Mouse (Mus musculus) lung, embryonic 14.5 days (tissue): ENCODE measurements around the gene Snd1. TPM values are rescaled to one million over a fixed set of nuclear protein-coding genes. Genes with fewer than 3 reads are reported as not detected.
A peak's percentile ranks its signal among the peaks of the same experiment; 100 is the strongest.

Experiments used
- ATAC-seq: fragments of 200-750 bp; cut with Nextera tagmentation; 2 replicates; pipeline ENCODE4 v1.8.0; 2017; ENCODE audit warnings: mild to moderate bottlenecking, moderate TSS enrichment, moderate library complexity; ENCODE audit not compliant: insufficient read depth
- DNase-seq: peaks from one replicate; pipeline ENCODE4 v3.0.0-alpha.2; 2015
- H3K27ac ChIP-seq: fragments of 300-500 bp; sonication (generic); 2 replicates; pipeline ENCODE4 v1.5.1; 2014; ENCODE audit warnings: low read depth, mild to moderate bottlenecking, moderate library complexity
- H3K27me3 ChIP-seq: fragments of 300-500 bp; sonication (generic); 2 replicates; pipeline ENCODE4 v1.6.1; 2014; ENCODE audit warnings: low read length, control low read depth; ENCODE audit not compliant: insufficient read depth
- H3K36me3 ChIP-seq: fragments of 300-500 bp; sonication (generic); 2 replicates; pipeline ENCODE4 v1.6.1; 2014; ENCODE audit warnings: control low read depth; ENCODE audit not compliant: insufficient read depth
- H3K4me1 ChIP-seq: fragments of 300-500 bp; sonication (generic); 2 replicates; pipeline ENCODE4 v1.6.1; 2014; ENCODE audit warnings: antibody characterized with exemption, control low read depth; ENCODE audit not compliant: insufficient read depth
- H3K4me2 ChIP-seq: fragments of 300-500 bp; sonication (generic); 2 replicates; pipeline ENCODE4 v1.6.1; 2014; ENCODE audit warnings: mild to moderate bottlenecking
- H3K4me3 ChIP-seq: fragments of 300-500 bp; sonication (generic); 2 replicates; pipeline ENCODE4 v1.5.1; 2014; ENCODE audit warnings: low read depth, low read length
- H3K9ac ChIP-seq: fragments of 300-500 bp; sonication (generic); 2 replicates; pipeline ENCODE4 v1.6.1; 2014
- H3K9me3 ChIP-seq: fragments of 300-500 bp; sonication (generic); 2 replicates; pipeline ENCODE4 v1.6.1; 2016; ENCODE audit warnings: low read depth, low read length, control low read depth
- CTCF ChIP-seq: IDR thresholded peaks from 2 replicates; pipeline ENCODE4 v1.5.1; 2016; ENCODE audit warnings: antibody characterized with exemption, low read depth
- WGBS: fragments of 180-500 bp; shearing (Covaris S2); extraction: QIAGEN DNeasy Blood & Tissue Kit; methylation state at CpG from one replicate; pipeline ENCODE4 v1.1.7; 2014; 5-methylcytosine and 5-hydroxymethylcytosine counted together
- polyA plus RNA-seq: library from polyadenylated mRNA; unstranded; fragments of >200 nt; fragmentation: Nextera tagmentation; extraction: Ambion mirVana; gene quantifications from 2 replicates; pipeline ENCODE4 v1.2.1, GENCODE M21; 2014

Snd1 gene
- polyA plus RNA-seq, 1 experiment from 2014 or later = 145 TPM

DNA sequence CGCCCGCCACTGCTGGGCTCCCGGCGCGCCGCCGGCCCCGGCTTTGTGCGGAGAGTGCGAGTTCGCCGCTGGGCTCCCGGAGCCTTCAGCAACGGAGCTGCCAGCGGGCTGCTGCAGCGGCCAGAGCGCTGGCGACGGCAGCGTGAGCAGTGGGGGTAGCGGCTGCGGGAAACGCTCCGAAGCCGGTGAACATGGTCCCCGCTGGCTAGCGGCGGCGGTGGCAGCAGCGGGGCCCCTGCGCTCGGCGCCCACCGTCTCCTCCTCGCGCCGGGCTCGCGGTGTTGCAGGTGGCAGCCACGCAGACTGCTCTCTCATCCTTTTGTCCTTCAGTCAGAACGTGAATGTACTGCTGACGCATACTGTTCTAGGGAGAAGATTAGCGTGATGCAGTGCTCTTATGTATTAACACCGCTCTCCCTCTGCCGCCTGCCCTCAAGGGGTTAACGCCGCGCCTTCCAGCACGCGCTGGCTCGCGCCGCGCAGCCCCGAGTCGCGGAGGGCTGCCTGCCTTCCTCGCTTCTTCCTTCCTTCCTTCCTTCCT, 357.9 kb downstream of the Snd1 start:
- peak overlapping the region; percentile 100 for H3K4me2 ChIP-seq
- H3K4me1 ChIP-seq = no peaks in the 10 kb centered on the region
- peak overlapping the region; percentile 57 for H3K4me3 ChIP-seq
- no peaks in the 10 kb centered on the region for H3K9me3 ChIP-seq
- peak; percentile 68 for ATAC-seq
- H3K27ac ChIP-seq = no peak overlapping the region
- H3K9ac ChIP-seq = peak overlapping the region; percentile 62
- no peaks in the 10 kb centered on the region for H3K36me3 ChIP-seq
- no peak for TF ChIP-seq CTCF
- peaks cover 25% of the 10 kb centered on the region for H3K27me3 ChIP-seq
- DNase-seq = peak; percentile 66
- WGBS = under 1% methylated on average over 58 of the region's 58 CpGs

DNA sequence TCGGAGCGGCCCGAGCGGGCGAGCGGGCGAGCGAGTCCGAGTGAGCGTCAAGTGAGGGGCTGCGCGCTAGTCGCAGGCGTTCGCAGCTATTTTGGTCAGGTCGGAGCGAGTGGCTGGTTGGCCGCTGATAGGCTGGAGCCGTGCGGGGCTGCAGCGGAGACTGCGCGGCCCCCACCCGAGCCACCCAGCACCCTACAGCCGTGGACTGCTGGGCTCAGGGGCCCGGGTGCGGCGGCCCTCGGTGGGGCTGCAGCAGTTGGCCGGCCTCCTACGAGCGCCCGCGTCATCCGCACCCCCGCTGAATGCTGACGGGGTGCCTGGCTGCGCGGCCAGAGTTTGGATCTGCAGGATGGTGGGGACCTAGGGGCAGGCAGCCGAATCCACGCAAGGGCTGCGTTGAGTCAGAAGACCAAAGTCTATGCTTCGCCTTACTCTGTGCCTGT, 358.5 kb downstream of the Snd1 start:
- peak overlapping the region; percentile 57 for H3K4me3 ChIP-seq
- peak overlapping the region; percentile 100 for H3K4me2 ChIP-seq
- H3K27me3 ChIP-seq = peaks cover 25% of the 10 kb centered on the region
- DNase-seq (peak; percentile 62), ATAC-seq (peak; percentile 79)
- H3K9ac ChIP-seq = peak overlapping the region; percentile 62; the same call in 1 of the 2 replicates
- H3K9me3 ChIP-seq = no peaks in the 10 kb centered on the region
- H3K36me3 ChIP-seq = no peaks in the 10 kb centered on the region
- H3K4me1 ChIP-seq = no peaks in the 10 kb centered on the region
- TF ChIP-seq CTCF = no peak
- no peak overlapping the region for H3K27ac ChIP-seq
- under 1% methylated on average over 43 of the region's 43 CpGs for WGBS

DNA sequence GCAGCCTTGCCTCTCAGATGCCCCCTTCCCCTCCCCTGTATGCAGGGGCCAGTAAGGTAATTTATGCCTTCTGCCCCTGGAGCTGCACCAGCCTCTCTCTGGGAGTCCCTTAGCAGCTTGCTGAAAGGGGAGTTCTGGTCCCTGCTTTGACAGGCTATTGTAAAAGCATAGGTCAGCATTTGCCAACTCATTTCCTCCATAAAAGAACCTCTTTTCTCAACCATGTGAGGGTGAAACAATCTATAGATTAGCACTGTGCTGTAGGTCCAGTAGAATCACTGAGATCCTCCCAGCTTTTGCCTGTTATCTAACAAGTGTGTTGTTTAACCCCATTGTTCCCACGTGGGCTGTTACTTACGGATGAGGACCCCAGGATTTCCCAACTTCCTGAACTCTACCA, 359.1 kb downstream of the Snd1 start:
- no peak for TF ChIP-seq CTCF
- ATAC-seq (no peak), DNase-seq (no peak)
- Histone ChIP-seq H3K27me3 (peaks cover 25% of the 10 kb centered on the region), H3K36me3 (no peaks in the 10 kb centered on the region), H3K4me3 (no peak overlapping the region), H3K27ac (no peak overlapping the region), H3K4me2 (peak overlapping the region; percentile 100; the same call in 1 of the 2 replicates), H3K9me3 (no peaks in the 10 kb centered on the region), H3K9ac (no peak overlapping the region), H3K4me1 (no peaks in the 10 kb centered on the region)
- WGBS = 63% methylated on average over 2 of the region's 2 CpGs

DNA sequence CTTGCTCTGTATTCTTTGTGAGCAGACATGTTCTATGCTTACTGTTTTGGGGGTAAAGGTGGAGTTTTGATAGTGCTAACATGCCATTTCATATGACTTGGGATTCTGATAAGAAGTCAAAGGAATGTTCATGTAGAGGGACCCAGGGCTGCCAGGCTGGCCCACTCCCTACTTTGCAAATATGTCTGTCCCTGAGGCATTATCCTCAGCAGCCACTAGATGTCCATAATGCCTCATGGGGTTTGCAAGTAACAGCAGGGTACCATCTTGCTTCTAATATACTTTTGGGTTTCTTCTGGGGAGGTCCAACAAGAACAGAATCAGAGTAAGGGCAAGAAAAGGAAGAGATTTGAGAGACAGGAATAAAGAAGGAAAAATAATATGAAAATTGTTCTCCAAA, 361.7 kb downstream of the Snd1 start:
- no peaks in the 10 kb centered on the region for H3K36me3 ChIP-seq
- H3K27me3 ChIP-seq = peaks cover 12% of the 10 kb centered on the region
- H3K4me1 ChIP-seq = no peaks in the 10 kb centered on the region
- no peaks in the 10 kb centered on the region for H3K9me3 ChIP-seq
- no peak overlapping the region for H3K4me2 ChIP-seq
- H3K9ac ChIP-seq = no peak overlapping the region
- no peak overlapping the region for H3K27ac ChIP-seq
- DNase-seq (peak; percentile 30), ATAC-seq (no peak)
- TF ChIP-seq CTCF = peak; percentile 60
- H3K4me3 ChIP-seq = no peak overlapping the region

DNA sequence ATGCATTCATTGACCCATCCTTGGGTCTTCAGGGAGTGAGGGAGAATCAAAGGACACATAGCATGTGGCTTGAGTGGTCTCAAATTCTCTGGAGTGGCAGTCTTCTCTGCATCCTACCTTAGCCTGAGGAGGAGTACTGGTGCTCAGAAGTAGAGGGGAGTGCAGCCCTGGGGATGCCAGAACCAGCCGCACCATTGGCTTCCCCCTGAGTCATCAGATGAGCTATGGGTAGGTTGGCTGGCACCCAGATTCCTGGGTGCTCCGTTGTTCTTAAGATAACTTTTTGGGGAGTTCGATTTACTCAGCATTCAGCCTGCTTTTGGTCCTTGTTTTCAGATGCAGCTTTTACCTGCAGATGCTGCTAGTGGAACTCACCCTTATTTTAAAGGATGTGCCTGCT, 366.6 kb downstream of the Snd1 start:
- Histone ChIP-seq H3K9me3 (no peaks in the 10 kb centered on the region), H3K4me1 (no peaks in the 10 kb centered on the region), H3K4me2 (no peak overlapping the region), H3K27me3 (no peaks in the 10 kb centered on the region), H3K36me3 (no peaks in the 10 kb centered on the region), H3K27ac (no peak overlapping the region), H3K4me3 (no peak overlapping the region), H3K9ac (no peak overlapping the region)
- 85% methylated on average over 3 of the region's 3 CpGs for WGBS
- ATAC-seq (no peak), DNase-seq (no peak)
- TF ChIP-seq CTCF = no peak

DNA sequence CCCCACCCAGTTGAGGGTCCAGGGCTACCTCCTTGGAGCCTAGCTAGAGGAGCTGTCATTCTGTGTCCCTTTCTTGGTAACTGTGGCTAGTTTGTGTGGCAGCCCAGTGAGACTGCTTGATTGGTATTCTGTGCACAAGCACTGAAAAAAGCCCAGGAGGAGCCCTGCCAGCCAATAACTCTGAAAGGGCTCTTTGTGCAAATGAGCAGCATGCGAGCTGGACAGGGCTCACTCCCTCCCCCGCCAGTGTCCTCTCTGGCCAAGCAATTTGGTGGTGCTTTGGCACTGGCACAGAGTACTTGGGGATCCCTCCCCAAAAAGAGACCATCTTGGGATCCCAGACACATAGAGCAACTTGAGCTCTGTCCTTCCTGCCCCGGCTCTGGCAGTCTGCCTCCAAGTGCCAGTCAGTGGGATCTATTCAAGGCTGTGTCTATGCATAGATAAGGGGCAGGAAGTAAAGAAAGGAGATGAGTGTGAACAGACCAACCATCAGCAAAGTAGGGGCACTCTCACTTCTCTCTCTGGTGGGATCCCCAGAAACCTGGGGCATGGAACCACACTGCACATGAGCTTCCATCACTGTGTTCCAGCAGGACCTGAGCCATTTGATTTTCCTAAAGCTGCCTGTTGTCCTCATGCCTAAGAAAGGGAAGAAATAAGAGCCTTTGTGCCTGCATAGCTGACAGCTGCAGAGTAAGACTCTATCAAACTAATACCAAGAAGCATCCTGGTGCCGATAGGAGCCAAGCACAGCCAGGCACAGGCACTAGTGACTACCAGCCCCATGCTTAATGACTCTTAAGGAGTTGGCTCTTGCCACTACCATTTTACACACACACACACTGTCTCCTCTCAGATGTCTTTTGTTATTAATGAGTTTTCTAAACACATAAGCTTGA, 367.7 kb downstream of the Snd1 start:
- no peak for TF ChIP-seq CTCF
- 71% methylated on average over 4 of the region's 4 CpGs for WGBS
- H3K4me2 ChIP-seq = no peak overlapping the region
- no peaks in the 10 kb centered on the region for H3K36me3 ChIP-seq
- no peak overlapping the region for H3K9ac ChIP-seq
- no peaks in the 10 kb centered on the region for H3K4me1 ChIP-seq
- ATAC-seq (no peak), DNase-seq (no peak)
- H3K27me3 ChIP-seq = no peaks in the 10 kb centered on the region
- H3K4me3 ChIP-seq = no peak overlapping the region
- H3K9me3 ChIP-seq = no peaks in the 10 kb centered on the region
- no peak overlapping the region for H3K27ac ChIP-seq

DNA sequence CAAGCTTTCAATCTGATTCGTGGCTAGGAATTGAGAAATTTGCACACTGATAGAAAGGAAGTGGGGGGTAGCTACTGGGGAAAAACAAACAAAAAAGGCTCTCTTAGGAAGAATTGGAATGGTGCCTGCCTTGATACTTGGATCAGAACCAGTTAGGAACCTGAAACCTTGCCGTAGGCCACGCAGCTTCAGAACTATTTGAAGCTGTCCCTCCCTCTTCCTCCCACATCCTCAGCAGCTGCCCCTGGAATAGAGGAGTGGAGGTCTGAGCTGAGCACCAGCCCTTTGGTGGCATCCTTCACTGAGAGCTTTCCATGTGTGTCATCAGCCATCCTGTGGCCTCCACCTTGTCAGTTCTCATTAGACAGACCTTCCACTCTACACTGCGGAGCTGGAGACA, 370.7 kb downstream of the Snd1 start:
- Histone ChIP-seq H3K4me1 (no peaks in the 10 kb centered on the region), H3K27ac (no peak overlapping the region), H3K4me3 (no peak overlapping the region), H3K36me3 (no peaks in the 10 kb centered on the region), H3K27me3 (no peaks in the 10 kb centered on the region), H3K4me2 (no peak overlapping the region), H3K9ac (no peak overlapping the region), H3K9me3 (no peaks in the 10 kb centered on the region)
- no peak for DNase-seq
- WGBS = 51% methylated on average over 4 of the region's 4 CpGs
- no peak for TF ChIP-seq CTCF
- no peak for ATAC-seq
